Mouse (Mus musculus): ENCODE data around the gene Hist1h2br. TPM values are rescaled to one million over a fixed set of nuclear protein-coding genes. Genes with fewer than 3 reads are reported as not detected.
A peak's percentile ranks its signal among the peaks of the same experiment; 100 is the strongest.
"Not testable (repeated sequence)": the region's sequence is repeated elsewhere in the genome, so short reads cannot be mapped to it uniquely, and the experiment has no call there.

Hist1h2br gene
- polyA plus RNA-seq, 1 experiment from 2014 or later, result 19.8 TPM

DNA sequence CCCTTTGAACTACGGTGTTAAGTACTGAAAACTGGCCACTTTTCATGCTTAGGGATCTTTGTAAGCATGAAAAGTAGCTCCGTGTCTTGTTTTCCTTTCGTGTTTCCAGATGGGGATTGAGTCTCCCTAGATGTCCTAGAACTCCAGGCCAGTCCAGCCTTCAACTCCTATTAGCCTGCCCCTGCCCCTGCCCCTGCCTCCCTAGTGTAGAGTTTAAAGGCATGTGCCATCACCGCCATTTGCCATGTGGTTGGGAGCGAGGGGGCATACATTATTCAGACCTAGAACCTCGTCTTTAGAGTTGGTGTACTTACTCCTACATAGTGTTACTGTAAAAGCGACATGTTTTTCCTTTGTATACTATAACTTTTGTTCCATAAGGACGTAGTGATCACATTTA, 22.5 kb upstream of the Hist1h2br start:
- not testable (repeated sequence) for H3K9me3 ChIP-seq; H3K27me3 ChIP-seq (replicated peaks); H3K4me3 ChIP-seq (replicated peaks); H3K36me3 ChIP-seq; H3K4me2 ChIP-seq; H3K4me1 ChIP-seq; ATAC-seq (ENCODE audit: insufficient read depth, low FRiP score, low read depth); H3K27ac ChIP-seq; H3K9ac ChIP-seq
- WGBS, result no CpG with 5 or more reads among the region's 8 CpGs

GRCm38 (mm10) chr13:21811539-21811938, 22.0 kb upstream of the Hist1h2br start, which contains the start of gene Hist1h4m:
Hist1h4m (plus strand) TSS chr13:21811746.
- no CpG with 5 or more reads among the region's 24 CpGs for WGBS
- H3K9me3 ChIP-seq, result not testable (repeated sequence)

GRCm38 (mm10) chr13:21812092-21812491, 21.5 kb upstream of the Hist1h2br start:
- 0% methylated on average over 14 of the region's 14 CpGs for WGBS
- peak; percentile 44 for ATAC-seq (ENCODE audit: insufficient read depth, low FRiP score, low read depth)
- H3K36me3 ChIP-seq; H3K9ac ChIP-seq; H3K27ac ChIP-seq; H3K9me3 ChIP-seq; H3K27me3 ChIP-seq (replicated peaks); H3K4me1 ChIP-seq; H3K4me3 ChIP-seq (replicated peaks): not testable (repeated sequence)
- peak overlapping the region; percentile 44 for H3K4me2 ChIP-seq

More at GRCm38 (mm10) chr13:21811539-21811938, 22.0 kb upstream of the Hist1h2br start, which contains the start of gene Hist1h4m:
- H3K4me3 ChIP-seq (replicated peaks); H3K27me3 ChIP-seq (replicated peaks); H3K36me3 ChIP-seq; H3K4me1 ChIP-seq; H3K27ac ChIP-seq; H3K9ac ChIP-seq: not testable (repeated sequence)
- H3K4me2 ChIP-seq, result peak within 1 kb of the TSS; percentile 44
- ATAC-seq (ENCODE audit: insufficient read depth, low FRiP score, low read depth), result peak; percentile 40; the same call in 1 of the 2 replicates

- ATAC-seq (ENCODE audit: insufficient read depth, low FRiP score, low read depth); H3K27me3 ChIP-seq (replicated peaks); H3K36me3 ChIP-seq; H3K4me2 ChIP-seq; H3K4me1 ChIP-seq; H3K4me3 ChIP-seq (replicated peaks); H3K9me3 ChIP-seq; H3K9ac ChIP-seq; H3K27ac ChIP-seq: not testable (repeated sequence)
- WGBS, result 65% methylated on average over 7 of the region's 16 CpGs
Measured at GRCm38 (mm10) chr13:21820082-21820890, 13.3 kb upstream of the Hist1h2br start.

DNA sequence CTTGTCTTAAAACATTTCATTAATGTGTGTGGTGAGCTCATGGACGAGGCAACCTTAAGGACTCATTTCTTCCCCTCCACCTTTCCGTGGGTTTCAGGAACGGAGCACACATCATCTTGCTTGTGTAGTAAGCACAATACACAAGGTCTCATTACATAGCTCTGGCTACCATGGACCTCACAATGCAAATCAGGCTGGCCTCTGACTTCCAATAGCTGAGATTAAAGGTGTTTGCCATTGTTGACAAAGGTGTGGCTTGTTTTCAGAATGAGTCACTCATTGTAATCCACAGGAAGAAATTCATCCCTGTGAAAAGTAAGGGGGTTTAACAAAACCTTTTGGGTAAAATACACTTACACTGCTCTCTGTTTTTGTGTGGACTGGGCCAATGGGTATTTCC, 5.0 kb upstream of the Hist1h2br start:
- Histone ChIP-seq H3K4me3 (replicated peaks) (no peak overlapping the region), H3K9me3 (no peaks in the 10 kb centered on the region), H3K27ac (no peak overlapping the region; the same call in 1 of the 2 replicates), H3K9ac (no peak overlapping the region), H3K27me3 (replicated peaks) (no peaks in the 10 kb centered on the region), H3K36me3 (no peaks in the 10 kb centered on the region), H3K4me2 (no peak overlapping the region), H3K4me1 (no peaks in the 10 kb centered on the region)
- WGBS, result 57% methylated on average over 3 of the region's 3 CpGs
- ATAC-seq (ENCODE audit: insufficient read depth, low FRiP score, low read depth), result no peak

- Histone ChIP-seq H3K27ac (no peak overlapping the region), H3K36me3 (no peaks in the 10 kb centered on the region), H3K4me2 (no peak overlapping the region), H3K27me3 (replicated peaks) (no peaks in the 10 kb centered on the region), H3K9me3 (no peaks in the 10 kb centered on the region), H3K4me3 (replicated peaks) (no peak overlapping the region), H3K9ac (no peak overlapping the region), H3K4me1 (no peaks in the 10 kb centered on the region)
- ATAC-seq (ENCODE audit: insufficient read depth, low FRiP score, low read depth), result no peak
- WGBS, result 90% methylated on average over 10 of the region's 10 CpGs
Measured at GRCm38 (mm10) chr13:21830344-21830743, 3.2 kb upstream of the Hist1h2br start.

DNA sequence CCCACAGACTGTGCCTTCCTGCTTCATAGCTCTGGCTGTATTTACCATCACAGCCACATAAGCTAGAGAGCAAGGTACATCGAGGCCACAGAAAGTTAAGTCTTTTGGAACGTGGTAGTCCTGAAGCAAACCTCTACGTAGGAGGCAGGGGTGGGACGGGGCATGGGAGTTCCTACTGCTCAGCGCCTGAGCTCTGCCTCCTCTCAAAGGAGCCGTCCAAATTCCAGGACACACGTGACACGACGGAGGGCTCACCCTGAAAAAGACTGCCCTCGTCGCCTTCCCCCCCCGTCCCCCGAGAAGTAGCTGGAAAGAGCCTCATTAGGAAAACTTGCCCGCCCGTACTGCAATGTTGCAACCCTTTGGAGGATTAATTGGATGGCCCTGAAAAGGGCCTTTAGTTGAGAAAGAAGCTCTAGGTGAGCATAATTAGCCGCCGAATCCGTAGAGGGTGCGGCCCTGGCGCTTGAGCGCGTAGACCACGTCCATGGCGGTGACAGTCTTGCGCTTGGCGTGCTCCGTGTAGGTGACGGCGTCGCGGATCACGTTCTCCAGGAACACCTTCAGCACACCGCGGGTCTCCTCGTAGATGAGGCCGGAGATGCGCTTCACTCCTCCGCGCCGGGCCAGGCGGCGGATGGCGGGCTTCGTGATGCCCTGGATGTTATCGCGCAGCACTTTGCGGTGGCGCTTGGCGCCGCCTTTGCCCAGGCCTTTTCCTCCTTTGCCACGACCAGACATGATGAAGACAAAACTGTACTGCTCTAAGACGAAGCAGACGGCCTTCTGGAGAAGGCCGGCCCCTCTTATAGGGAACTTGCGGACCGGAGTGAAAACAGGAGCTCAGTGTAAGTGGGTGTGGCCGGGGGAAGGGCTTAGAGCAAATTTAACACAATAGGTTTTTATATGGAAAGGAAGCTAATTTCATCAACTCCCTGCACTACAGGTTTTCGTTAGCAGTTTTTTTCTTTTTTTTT, 1.8 kb upstream of the Hist1h2br start, which contains the start of gene Hist1h4n:
Gene Hist1h4n (minus strand): TSS at position 779 of the 977 bp plus-strand sequence.
- peak within 1 kb of the TSS; percentile 18; the same call in 1 of the 2 replicates for H3K4me3 ChIP-seq (replicated peaks)
- H3K27ac ChIP-seq, result not testable (repeated sequence)
- under 1% methylated on average over 27 of the region's 58 CpGs for WGBS

DNA sequence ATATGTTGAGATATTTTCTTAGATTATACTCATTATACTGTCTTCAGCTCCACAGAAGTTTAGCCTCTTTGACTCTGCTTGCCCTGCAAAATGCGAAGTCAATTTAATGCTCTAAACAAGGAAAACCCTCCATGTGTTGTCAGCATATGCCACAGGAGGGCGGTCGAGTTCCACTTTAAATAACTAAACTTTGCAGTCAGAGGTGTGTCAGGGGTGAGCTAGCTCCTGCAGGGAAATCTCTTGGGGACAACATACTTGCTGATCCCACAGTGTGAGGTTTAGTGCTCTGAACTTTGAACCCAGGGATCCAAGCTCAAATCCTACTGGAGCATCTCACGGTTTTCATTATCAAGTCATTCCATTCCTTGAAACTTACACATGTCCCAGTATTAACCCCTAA, 7.0 kb downstream of the Hist1h2br start:
- not testable (repeated sequence) for H3K4me2 ChIP-seq; H3K4me3 ChIP-seq (replicated peaks); H3K27me3 ChIP-seq (replicated peaks); H3K9me3 ChIP-seq; H3K4me1 ChIP-seq; H3K9ac ChIP-seq; H3K27ac ChIP-seq; H3K36me3 ChIP-seq
- ATAC-seq (ENCODE audit: insufficient read depth, low FRiP score, low read depth), result peak; percentile 58
- WGBS, result no CpG with 5 or more reads among the region's 4 CpGs

More for the DNA sequence above, 1.8 kb upstream of the Hist1h2br start, which contains the start of gene Hist1h4n:
- peak; percentile 82 for ATAC-seq (ENCODE audit: insufficient read depth, low FRiP score, low read depth)
- not testable (repeated sequence) for H3K27me3 ChIP-seq (replicated peaks); H3K4me1 ChIP-seq; H3K9ac ChIP-seq; H3K36me3 ChIP-seq; H3K9me3 ChIP-seq
- H3K4me2 ChIP-seq, result peak within 1 kb of the TSS; percentile 33; the same call in 1 of the 2 replicates

DNA sequence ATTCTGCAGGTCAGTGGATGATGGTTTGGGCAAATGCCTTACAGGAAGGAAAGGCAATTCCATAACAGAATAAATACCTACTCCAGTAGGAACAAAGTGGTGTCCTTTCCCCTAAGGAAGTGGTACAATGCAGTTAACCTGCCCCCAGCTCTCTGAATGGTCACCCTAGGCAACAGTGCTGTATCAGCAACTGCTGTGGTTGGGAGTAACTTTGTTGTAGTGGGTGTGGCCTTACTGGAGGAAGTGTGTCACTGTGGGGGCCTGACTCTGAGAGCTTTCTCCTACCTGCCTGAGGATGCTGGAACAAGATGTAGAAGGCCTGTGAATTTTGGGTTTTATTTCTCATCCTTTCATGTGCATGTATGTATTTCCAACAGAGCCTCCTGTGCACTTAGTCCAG, 12.8 kb downstream of the Hist1h2br start:
- H3K27ac ChIP-seq; H3K4me3 ChIP-seq (replicated peaks); ATAC-seq (ENCODE audit: insufficient read depth, low FRiP score, low read depth); H3K9me3 ChIP-seq; H3K36me3 ChIP-seq; H3K27me3 ChIP-seq (replicated peaks); H3K4me2 ChIP-seq; H3K4me1 ChIP-seq; H3K9ac ChIP-seq: not testable (repeated sequence)

DNA sequence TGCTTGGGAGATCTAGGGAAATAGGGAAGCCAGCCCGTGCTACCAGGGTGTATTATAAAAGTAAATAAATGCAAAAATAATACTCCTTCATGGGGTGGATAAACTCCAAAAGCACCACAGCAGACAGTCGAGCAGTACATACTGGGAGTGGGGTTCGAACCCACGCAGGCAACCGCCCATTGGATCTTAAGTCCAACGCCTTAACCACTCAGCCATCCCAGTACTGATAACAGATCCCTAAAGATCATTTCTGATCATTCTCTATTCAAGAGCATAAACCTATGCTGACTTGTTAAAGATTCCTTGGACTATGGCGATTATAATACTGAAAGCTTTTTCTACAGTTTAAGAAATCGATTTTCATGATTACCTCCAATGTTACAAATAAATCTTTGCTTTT, 14.3 kb downstream of the Hist1h2br start:
- Histone ChIP-seq H3K27ac (no peak overlapping the region), H3K9ac (no peak overlapping the region), H3K36me3 (no peaks in the 10 kb centered on the region), H3K27me3 (replicated peaks) (no peaks in the 10 kb centered on the region), H3K4me2 (no peak overlapping the region), H3K4me3 (replicated peaks) (no peak overlapping the region), H3K4me1 (no peaks in the 10 kb centered on the region), H3K9me3 (no peaks in the 10 kb centered on the region)
- WGBS, result 26% methylated on average over 8 of the region's 8 CpGs
- no peak for ATAC-seq (ENCODE audit: insufficient read depth, low FRiP score, low read depth)

GRCm38 (mm10) chr13:21850696-21851095, 17.2 kb downstream of the Hist1h2br start:
- not testable (repeated sequence) for H3K4me3 ChIP-seq (replicated peaks); H3K27me3 ChIP-seq (replicated peaks); H3K4me2 ChIP-seq; H3K27ac ChIP-seq; ATAC-seq (ENCODE audit: insufficient read depth, low FRiP score, low read depth); H3K9ac ChIP-seq; H3K36me3 ChIP-seq; H3K4me1 ChIP-seq; H3K9me3 ChIP-seq
- WGBS, result 52% methylated on average over 1 of the region's 1 CpGs
